Mouse (Mus musculus): ENCODE data around the gene Tmem110.

DNA sequence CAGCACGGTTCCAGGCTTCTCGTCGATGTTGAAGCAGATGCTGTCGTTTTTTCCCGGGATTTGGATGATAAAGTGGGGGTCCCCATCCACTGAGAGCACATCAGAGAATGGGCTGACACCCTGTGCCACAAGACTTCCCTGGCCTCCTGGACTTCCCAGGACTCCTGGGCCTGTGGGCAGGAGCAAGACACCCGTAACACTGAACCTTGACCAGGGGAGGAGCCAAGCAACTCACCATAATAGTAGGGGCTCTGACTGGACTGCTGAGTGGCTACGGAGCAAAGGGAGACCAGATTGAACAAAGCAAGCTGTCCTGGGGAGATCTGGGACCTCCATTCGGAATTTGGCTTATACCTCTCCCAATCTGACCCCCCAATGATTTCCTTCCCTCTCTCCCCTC, 87.3 kb downstream of the Tmem110 start:
- no peak for TF ChIP-seq CTCF (IDR thresholded peaks at IDR 0.05; ENCODE audit: low read depth, low read length)
- no peak for TF ChIP-seq POLR2A (IDR thresholded peaks at IDR 0.05; ENCODE audit: extremely low read depth, insufficient read depth, low read length)

Measured in liver, adult 2 months (tissue).